Mouse (Mus musculus) olfactory bulb, adult 2 months (tissue): Measurements from ENCODE around the gene Fam78b.

Experiments
- CTCF ChIP-seq: fragments of 200-500 bp; IDR thresholded peaks from 2 replicates; pipeline ENCODE4 v1.5.1; 2012; ENCODE audit warnings: low read depth, mild to moderate bottlenecking, low read length, moderate library complexity; ENCODE audit not compliant: insufficient read depth
- POLR2A ChIP-seq: fragments of 200-500 bp; IDR thresholded peaks from 2 replicates; pipeline ENCODE4 v1.6.1; 2012; ENCODE audit warnings: mild to moderate bottlenecking, low read depth, low read length, moderate library complexity; ENCODE audit not compliant: insufficient read depth

DNA sequence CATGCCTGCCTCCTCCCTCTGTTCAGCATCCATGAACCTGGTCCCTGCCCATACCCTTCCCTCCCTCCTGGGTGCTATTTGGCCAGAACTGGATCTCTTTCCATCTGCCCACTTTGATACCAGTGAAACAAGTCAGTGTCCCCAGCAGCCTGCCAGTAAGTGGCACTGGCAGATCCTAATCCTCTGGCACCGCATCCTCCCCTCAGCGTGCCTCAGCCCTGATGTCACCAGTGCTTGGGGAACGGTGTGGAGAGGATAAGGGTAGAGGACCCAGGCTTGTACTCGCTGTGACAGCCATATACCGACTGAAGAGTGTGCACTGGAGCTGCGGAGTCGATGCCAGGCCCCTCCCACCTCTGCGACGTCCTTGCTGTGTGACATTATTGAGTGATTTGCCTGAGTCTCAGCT lies 65.7 kb downstream of the Fam78b start:
- TF ChIP-seq CTCF (no peak), POLR2A (no peak)
